Mouse (Mus musculus) hindbrain, embryonic 15.5 days (tissue): ENCODE data around the gene Ccdc186. TPM values are rescaled to one million over a fixed set of nuclear protein-coding genes. Genes with fewer than 3 reads are reported as not detected.

Source experiments
- ATAC-seq: fragments of 200-750 bp; cut with Nextera tagmentation; 2 replicates; pipeline ENCODE4 v1.8.0; 2017; ENCODE audit warnings: low read depth, moderate number of reproducible peaks, moderate TSS enrichment; ENCODE audit not compliant: low FRiP score
- H3K27ac ChIP-seq: fragments of 300-500 bp; sonication (generic); replicated peaks from 2 replicates; pipeline ENCODE4 v1.5.1; 2015; ENCODE audit warnings: mild to moderate bottlenecking, inconsistent platforms
- H3K27me3 ChIP-seq: fragments of 300-500 bp; sonication (generic); 2 replicates; pipeline ENCODE4 v1.6.1; 2015; ENCODE audit warnings: control low read depth, inconsistent platforms
- H3K36me3 ChIP-seq: fragments of 300-500 bp; sonication (generic); 2 replicates; pipeline ENCODE4 v1.6.1; 2015; ENCODE audit warnings: control low read depth, inconsistent platforms
- H3K4me1 ChIP-seq: fragments of 300-500 bp; sonication (generic); replicated peaks from 2 replicates; pipeline ENCODE4 v1.6.1; 2015; ENCODE audit warnings: control low read depth, inconsistent platforms
- H3K4me2 ChIP-seq: fragments of 300-500 bp; sonication (generic); 2 replicates; pipeline ENCODE4 v1.6.1; 2015; ENCODE audit warnings: moderate library complexity, mild to moderate bottlenecking, inconsistent platforms
- H3K4me3 ChIP-seq: fragments of 300-500 bp; sonication (generic); 2 replicates; pipeline ENCODE4 v1.5.1; 2015; ENCODE audit warnings: mild to moderate bottlenecking, inconsistent platforms
- H3K9ac ChIP-seq: fragments of 300-500 bp; sonication (generic); 2 replicates; pipeline ENCODE4 v1.6.1; 2015; ENCODE audit warnings: inconsistent platforms
- H3K9me3 ChIP-seq: fragments of 300-500 bp; sonication (generic); 2 replicates; pipeline ENCODE4 v1.6.1; 2016; ENCODE audit warnings: control low read depth, inconsistent platforms
- WGBS: fragments of 180-500 bp; shearing (Covaris S2); methylation state at CpG from one replicate; pipeline ENCODE4 v1.1.7; 2015; 5-methylcytosine and 5-hydroxymethylcytosine counted together
- polyA plus RNA-seq: library from polyadenylated mRNA; unstranded; fragments of >200 nt; fragmentation: Nextera tagmentation; extraction: Ambion mirVana; gene quantifications from 2 replicates; pipeline ENCODE4 v1.2.1, GENCODE M21; 2015

Ccdc186 gene
- polyA plus RNA-seq, 1 experiment from 2014 or later = 20.3 TPM

GRCm38 (mm10) chr19:56821040-56821797 lies 771 bp downstream of the Ccdc186 start:
- Histone ChIP-seq H3K36me3 (no peaks in the 10 kb centered on the region), H3K4me2 (peak overlapping the region; percentile 70), H3K9me3 (no peaks in the 10 kb centered on the region), H3K4me3 (peak overlapping the region; percentile 74), H3K9ac (peak overlapping the region; percentile 83), H3K27me3 (peaks cover 3% of the 10 kb centered on the region; the same call in 1 of the 2 replicates), H3K27ac (peak overlapping the region; percentile 85), H3K4me1 (peaks cover 49% of the 10 kb centered on the region)
- ATAC-seq = no peak
- 5% methylated on average over 22 of the region's 22 CpGs for WGBS

GRCm38 (mm10) chr19:56817851-56818526 lies 4.0 kb downstream of the Ccdc186 start:
- Histone ChIP-seq H3K9ac (no peak overlapping the region), H3K27ac (peak overlapping the region; percentile 42; the same call in 1 of the 2 replicates), H3K4me2 (peak overlapping the region; percentile 14; the same call in 1 of the 2 replicates)

GRCm38 (mm10) chr19:56813360-56813759 lies 8.6 kb downstream of the Ccdc186 start:
- Histone ChIP-seq H3K36me3 (peaks cover 4% of the 10 kb centered on the region; the same call in 1 of the 2 replicates), H3K4me2 (no peak overlapping the region), H3K27me3 (no peaks in the 10 kb centered on the region), H3K4me3 (no peak overlapping the region), H3K27ac (no peak overlapping the region), H3K9me3 (no peaks in the 10 kb centered on the region), H3K9ac (no peak overlapping the region), H3K4me1 (peaks cover 23% of the 10 kb centered on the region)
- ATAC-seq = no peak
- WGBS = 91% methylated on average over 4 of the region's 4 CpGs

More at GRCm38 (mm10) chr19:56817851-56818526, 4.0 kb downstream of the Ccdc186 start:
- peaks cover 52% of the 10 kb centered on the region for H3K4me1 ChIP-seq
- WGBS = 37% methylated on average over 14 of the region's 14 CpGs
- no peak for ATAC-seq
- H3K27me3 ChIP-seq = no peaks in the 10 kb centered on the region
- no peaks in the 10 kb centered on the region for H3K9me3 ChIP-seq
- H3K4me3 ChIP-seq = no peak overlapping the region
- no peaks in the 10 kb centered on the region for H3K36me3 ChIP-seq

GRCm38 (mm10) chr19:56811590-56811989 lies 10.4 kb downstream of the Ccdc186 start:
- Histone ChIP-seq H3K27me3 (no peaks in the 10 kb centered on the region), H3K27ac (no peak overlapping the region), H3K4me1 (peaks cover 7% of the 10 kb centered on the region; the same call in 1 of the 2 replicates), H3K9me3 (no peaks in the 10 kb centered on the region), H3K4me3 (no peak overlapping the region), H3K9ac (no peak overlapping the region), H3K4me2 (no peak overlapping the region), H3K36me3 (peaks cover 19% of the 10 kb centered on the region)
- ATAC-seq = no peak
- 48% methylated on average over 9 of the region's 9 CpGs for WGBS

- no peak overlapping the region for H3K27ac ChIP-seq
- H3K4me1 ChIP-seq = no peaks in the 10 kb centered on the region
- H3K9ac ChIP-seq = no peak overlapping the region
- H3K9me3 ChIP-seq = no peaks in the 10 kb centered on the region
- ATAC-seq = no peak
- H3K27me3 ChIP-seq = no peaks in the 10 kb centered on the region
- H3K4me2 ChIP-seq = no peak overlapping the region
- peaks cover 26% of the 10 kb centered on the region for H3K36me3 ChIP-seq
- no peak overlapping the region for H3K4me3 ChIP-seq
Observed at GRCm38 (mm10) chr19:56810641-56811146, 11.3 kb downstream of the Ccdc186 start.

GRCm38 (mm10) chr19:56808771-56809170 lies 13.2 kb downstream of the Ccdc186 start:
- Histone ChIP-seq H3K36me3 (peaks cover 26% of the 10 kb centered on the region), H3K4me1 (no peaks in the 10 kb centered on the region), H3K4me2 (no peak overlapping the region), H3K27me3 (no peaks in the 10 kb centered on the region), H3K27ac (no peak overlapping the region), H3K4me3 (no peak overlapping the region), H3K9me3 (no peaks in the 10 kb centered on the region), H3K9ac (no peak overlapping the region)
- 59% methylated on average over 5 of the region's 5 CpGs for WGBS
- no peak for ATAC-seq

GRCm38 (mm10) chr19:56807122-56807521 lies 14.9 kb downstream of the Ccdc186 start:
- H3K27me3 ChIP-seq = no peaks in the 10 kb centered on the region
- no peak for ATAC-seq
- H3K36me3 ChIP-seq = peaks cover 26% of the 10 kb centered on the region
- no peaks in the 10 kb centered on the region for H3K4me1 ChIP-seq
- H3K27ac ChIP-seq = no peak overlapping the region
- H3K4me2 ChIP-seq = no peak overlapping the region
- H3K9ac ChIP-seq = no peak overlapping the region
- WGBS = 79% methylated on average over 5 of the region's 5 CpGs
- H3K9me3 ChIP-seq = no peaks in the 10 kb centered on the region
- H3K4me3 ChIP-seq = no peak overlapping the region

- H3K4me3 ChIP-seq = no peak overlapping the region
- no peaks in the 10 kb centered on the region for H3K27me3 ChIP-seq
- H3K9me3 ChIP-seq = no peaks in the 10 kb centered on the region
- no peak overlapping the region for H3K27ac ChIP-seq
- no peak for ATAC-seq
- no peak overlapping the region for H3K4me2 ChIP-seq
- 77% methylated on average over 2 of the region's 2 CpGs for WGBS
- no peak overlapping the region for H3K9ac ChIP-seq
- peaks cover 44% of the 10 kb centered on the region for H3K36me3 ChIP-seq
- no peaks in the 10 kb centered on the region for H3K4me1 ChIP-seq
Observed at GRCm38 (mm10) chr19:56805366-56805765, 16.6 kb downstream of the Ccdc186 start.

GRCm38 (mm10) chr19:56802352-56802746 lies 19.6 kb downstream of the Ccdc186 start:
- H3K27ac ChIP-seq = no peak overlapping the region
- no peak overlapping the region for H3K9ac ChIP-seq
- H3K36me3 ChIP-seq = peaks cover 54% of the 10 kb centered on the region
- no peak overlapping the region for H3K4me3 ChIP-seq
- no peaks in the 10 kb centered on the region for H3K9me3 ChIP-seq
- H3K27me3 ChIP-seq = no peaks in the 10 kb centered on the region
- no peaks in the 10 kb centered on the region for H3K4me1 ChIP-seq
- no peak for ATAC-seq
- 75% methylated on average over 3 of the region's 3 CpGs for WGBS
- H3K4me2 ChIP-seq = no peak overlapping the region

GRCm38 (mm10) chr19:56801656-56802351 lies 20.2 kb downstream of the Ccdc186 start:
- Histone ChIP-seq H3K27ac (no peak overlapping the region), H3K4me3 (no peak overlapping the region), H3K27me3 (no peaks in the 10 kb centered on the region), H3K9me3 (no peaks in the 10 kb centered on the region), H3K4me1 (no peaks in the 10 kb centered on the region), H3K4me2 (no peak overlapping the region), H3K36me3 (peaks cover 50% of the 10 kb centered on the region), H3K9ac (no peak overlapping the region)
- WGBS = 95% methylated on average over 10 of the region's 10 CpGs
- no peak for ATAC-seq

- no peak overlapping the region for H3K4me3 ChIP-seq
- no peaks in the 10 kb centered on the region for H3K9me3 ChIP-seq
- H3K27me3 ChIP-seq = no peaks in the 10 kb centered on the region
- H3K4me2 ChIP-seq = no peak overlapping the region
- H3K27ac ChIP-seq = no peak overlapping the region
- no peaks in the 10 kb centered on the region for H3K4me1 ChIP-seq
- 90% methylated on average over 7 of the region's 7 CpGs for WGBS
- H3K9ac ChIP-seq = no peak overlapping the region
- ATAC-seq = no peak
- peaks cover 53% of the 10 kb centered on the region for H3K36me3 ChIP-seq
Observed at GRCm38 (mm10) chr19:56800930-56801655, 20.9 kb downstream of the Ccdc186 start.
